In the genomic region with DNA sequence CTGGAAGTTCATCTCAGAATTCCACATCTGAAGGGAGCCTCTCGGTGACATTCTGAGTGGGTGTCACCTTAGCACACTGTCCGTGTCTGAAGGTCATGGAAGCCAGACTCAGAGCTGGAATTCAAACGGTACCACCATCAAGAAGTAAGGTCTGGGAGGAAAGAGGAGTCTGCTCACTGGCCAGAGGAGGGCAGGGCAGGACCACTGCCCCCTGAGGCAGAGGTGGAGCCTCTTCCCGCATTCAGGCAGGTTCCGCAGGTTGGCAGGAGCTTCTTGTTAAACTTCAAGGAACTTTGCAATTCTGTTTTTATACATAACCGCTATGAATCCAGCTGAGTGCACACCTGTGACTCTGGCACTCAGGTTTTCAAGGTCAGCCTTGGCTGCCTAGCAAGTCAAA, we compare ENCODE assay signal across 9 mouse cellular contexts.
DNase-seq lines count a peak whose midpoint lies in the region; ATAC-seq and TF ChIP-seq lines count a peak whose summit lies in the region.
"Had no signal": no experiment of that assay in that cellular context is flagged by ENCODE, and none has a peak within 500 bp of the region (broad histone marks: within the 10 kb centered on the region; RNA-seq: fewer than 3 reads in every experiment).

No protein-coding gene starts in this region.

- no peaks in the 10 kb centered on the region for H3K9me3 ChIP-seq in midbrain, postnatal 0 days (ENCODE audit: low read length)
- no peaks in the 10 kb centered on the region for H3K9me3 ChIP-seq in midbrain, embryonic 14.5 days (ENCODE audit: control insufficient read depth, low read length)

- H3K36me3 ChIP-seq in midbrain, postnatal 0 days (ENCODE audit: insufficient read depth, low read length) = no peaks in the 10 kb centered on the region
- H3K36me3 ChIP-seq in midbrain, embryonic 14.5 days (ENCODE audit: control insufficient read depth, insufficient read depth, low read length) = no peaks in the 10 kb centered on the region
- no peaks in the 10 kb centered on the region for H3K36me3 ChIP-seq in kidney, adult 2 months (ENCODE audit: control insufficient read depth, insufficient read depth, low read length)

- no peak overlapping the region for H3K27ac ChIP-seq in midbrain, postnatal 0 days (ENCODE audit: low read depth, low read length)
- no peak overlapping the region for H3K27ac ChIP-seq in midbrain, embryonic 14.5 days (replicated peaks; ENCODE audit: low read depth, low read length)
- H3K27ac ChIP-seq in kidney, adult 2 months (ENCODE audit: insufficient read depth, low read depth, low read length) = no peak overlapping the region

- H3K4me2 ChIP-seq in midbrain, postnatal 0 days (ENCODE audit: low read depth, low read length, poor library complexity, severe bottlenecking) = no peak overlapping the region
- no peak overlapping the region for H3K4me2 ChIP-seq in midbrain, embryonic 14.5 days (ENCODE audit: low read length)

- DNase-seq in CD4-positive, CD25-positive, alpha-beta regulatory T cell, adult 2 months (ENCODE audit: low read depth, low spot score) = peak; percentile 15
- no peak for DNase-seq in midbrain, postnatal 0 days (ENCODE audit: low spot score)
- DNase-seq in midbrain, embryonic 14.5 days = no peak
- DNase-seq in kidney, adult 2 months = peak; percentile 47
- peak; percentile 34 for DNase-seq in neural tube, embryonic 10.5 days (ENCODE audit: extremely low spot score, low spot score)
- no peak for DNase-seq in left cerebral cortex, adult 8-10 months (ENCODE audit: low spot score in 2 of 2)
- no peak for DNase-seq in cerebellum, postnatal 4 days (ENCODE audit: low spot score in 2 of 2)
- DNase-seq: gastrocnemius, postnatal 25 days had no signal

- H3K27me3 ChIP-seq in midbrain, postnatal 0 days (ENCODE audit: insufficient read depth, low read length) = peaks cover 8% of the 10 kb centered on the region; the same call in 1 of the 2 replicates
- H3K27me3 ChIP-seq in midbrain, embryonic 14.5 days (ENCODE audit: control insufficient read depth, insufficient read depth, low read length) = peaks cover 63% of the 10 kb centered on the region
- no peaks in the 10 kb centered on the region for H3K27me3 ChIP-seq in kidney, adult 2 months (replicated peaks; ENCODE audit: control insufficient read depth, insufficient read depth, low read length)

- no peak for TF ChIP-seq POLR2A in kidney, adult 2 months (IDR thresholded peaks at IDR 0.05; ENCODE audit: low read depth, low read length)

- no peaks in the 10 kb centered on the region; the same call in 1 of the 2 replicates for H3K4me1 ChIP-seq in midbrain, postnatal 0 days (ENCODE audit: insufficient read depth, low read length)
- H3K4me1 ChIP-seq in midbrain, embryonic 14.5 days (ENCODE audit: control insufficient read depth, insufficient read depth, low read length) = peaks cover 28% of the 10 kb centered on the region
- H3K4me1 ChIP-seq in kidney, adult 2 months (ENCODE audit: control insufficient read depth, insufficient read depth, low read length) = no peaks in the 10 kb centered on the region

- no peak overlapping the region for H3K4me3 ChIP-seq in midbrain, postnatal 0 days (ENCODE audit: low read depth, low read length)
- H3K4me3 ChIP-seq in midbrain, embryonic 14.5 days (replicated peaks; ENCODE audit: low read depth, low read length) = no peak overlapping the region
- H3K4me3 ChIP-seq in kidney, adult 2 months (ENCODE audit: insufficient read depth, low read depth, low read length) = no peak overlapping the region

- no peak overlapping the region for H3K9ac ChIP-seq in midbrain, postnatal 0 days (replicated peaks; ENCODE audit: low read length, poor library complexity, severe bottlenecking)
- H3K9ac ChIP-seq in midbrain, embryonic 14.5 days (replicated peaks; ENCODE audit: low read length) = no peak overlapping the region

- TF ChIP-seq CTCF in midbrain, postnatal 0 days (IDR thresholded peaks at IDR 0.05) = peak; percentile 63
- TF ChIP-seq CTCF in kidney, adult 2 months (conservative IDR thresholded peaks at IDR 0.05; ENCODE audit: insufficient read depth, insufficient read length, low read depth, low read length) = peak; percentile 81

- no peak for ATAC-seq in CD4-positive, CD25-positive, alpha-beta regulatory T cell, adult 4 months
- no peak for ATAC-seq in midbrain, postnatal 0 days (ENCODE audit: low FRiP score)
- ATAC-seq in midbrain, embryonic 14.5 days (ENCODE audit: low FRiP score, low TSS enrichment) = no peak

- WGBS in midbrain, postnatal 0 days = 50% methylated on average over 6 of the region's 6 CpGs
- whole genome bisulfite sequencing in midbrain, embryonic 14.5 days = 46% methylated on average over 6 of the region's 6 CpGs
- WGBS in kidney, adult 2 months = 28% methylated on average over 6 of the region's 6 CpGs

Comparison
In these comparisons a context has a peak if more than half of its experiments do, and no peak if none do; other contexts are left out.
1. DNase-seq: peak in CD4-positive, CD25-positive, alpha-beta regulatory T cell, adult 2 months (single experiment), kidney, adult 2 months (single experiment) and neural tube, embryonic 10.5 days (single experiment); none in midbrain, postnatal 0 days (single experiment), midbrain, embryonic 14.5 days (single experiment), left cerebral cortex, adult 8-10 months (0 of 2) and cerebellum, postnatal 4 days (0 of 2).